Mouse (Mus musculus) forebrain, embryonic 16.5 days (tissue): ENCODE data around the gene Pde12. TPM values are rescaled to one million over a fixed set of nuclear protein-coding genes. Genes with fewer than 3 reads are reported as not detected.
"Not testable (repeated sequence)": the region's sequence is repeated elsewhere in the genome, so short reads cannot be mapped to it uniquely, and the experiment has no call there.

Source experiments
- ATAC-seq: fragments of 200-750 bp; cut with Nextera tagmentation; 2 replicates; pipeline ENCODE4 v1.8.0; 2017; ENCODE audit warnings: mild to moderate bottlenecking, moderate library complexity
- H3K27ac ChIP-seq: fragments of 300-500 bp; sonication (generic); 2 replicates; pipeline ENCODE4 v1.5.1; 2014; ENCODE audit warnings: low read length, control low read depth
- H3K27me3 ChIP-seq: fragments of 300-500 bp; sonication (generic); replicated peaks from 2 replicates; pipeline ENCODE4 v1.6.1; 2014; ENCODE audit warnings: low read length; ENCODE audit not compliant: control insufficient read depth, insufficient read depth
- H3K36me3 ChIP-seq: fragments of 300-500 bp; sonication (generic); 2 replicates; pipeline ENCODE4 v1.6.1; 2014; ENCODE audit not compliant: control insufficient read depth, insufficient read depth
- H3K4me1 ChIP-seq: fragments of 300-500 bp; sonication (generic); replicated peaks from 2 replicates; pipeline ENCODE4 v1.6.1; 2014; ENCODE audit warnings: low read length; ENCODE audit not compliant: control insufficient read depth, insufficient read depth
- H3K4me2 ChIP-seq: fragments of 300-500 bp; sonication (generic); 2 replicates; pipeline ENCODE4 v1.6.1; 2014; ENCODE audit warnings: mild to moderate bottlenecking, low read length, control low read depth
- H3K4me3 ChIP-seq: fragments of 300-500 bp; sonication (generic); replicated peaks from 2 replicates; pipeline ENCODE4 v1.5.1; 2014; ENCODE audit warnings: mild to moderate bottlenecking, low read length, control low read depth
- H3K9ac ChIP-seq: fragments of 300-500 bp; sonication (generic); replicated peaks from 2 replicates; pipeline ENCODE4 v1.6.1; 2014; ENCODE audit warnings: low read depth, low read length, control low read depth
- H3K9me3 ChIP-seq: fragments of 300-500 bp; sonication (generic); 2 replicates; pipeline ENCODE4 v1.6.1; 2016; ENCODE audit warnings: low read length; ENCODE audit not compliant: control insufficient read depth
- WGBS: fragments of 180-500 bp; shearing (Covaris S2); extraction: QIAGEN DNeasy Blood & Tissue Kit; methylation state at CpG from one replicate; pipeline ENCODE4 v1.1.7; 2014; 5-methylcytosine and 5-hydroxymethylcytosine counted together
- polyA plus RNA-seq: library from polyadenylated mRNA; unstranded; fragments of >200 nt; fragmentation: Nextera tagmentation; extraction: Ambion mirVana; gene quantifications from 2 replicates; pipeline ENCODE4 v1.2.1, GENCODE M21; 2015

Gene Pde12
- polyA plus RNA-seq, 1 experiment from 2014 or later = 12.7 TPM

DNA sequence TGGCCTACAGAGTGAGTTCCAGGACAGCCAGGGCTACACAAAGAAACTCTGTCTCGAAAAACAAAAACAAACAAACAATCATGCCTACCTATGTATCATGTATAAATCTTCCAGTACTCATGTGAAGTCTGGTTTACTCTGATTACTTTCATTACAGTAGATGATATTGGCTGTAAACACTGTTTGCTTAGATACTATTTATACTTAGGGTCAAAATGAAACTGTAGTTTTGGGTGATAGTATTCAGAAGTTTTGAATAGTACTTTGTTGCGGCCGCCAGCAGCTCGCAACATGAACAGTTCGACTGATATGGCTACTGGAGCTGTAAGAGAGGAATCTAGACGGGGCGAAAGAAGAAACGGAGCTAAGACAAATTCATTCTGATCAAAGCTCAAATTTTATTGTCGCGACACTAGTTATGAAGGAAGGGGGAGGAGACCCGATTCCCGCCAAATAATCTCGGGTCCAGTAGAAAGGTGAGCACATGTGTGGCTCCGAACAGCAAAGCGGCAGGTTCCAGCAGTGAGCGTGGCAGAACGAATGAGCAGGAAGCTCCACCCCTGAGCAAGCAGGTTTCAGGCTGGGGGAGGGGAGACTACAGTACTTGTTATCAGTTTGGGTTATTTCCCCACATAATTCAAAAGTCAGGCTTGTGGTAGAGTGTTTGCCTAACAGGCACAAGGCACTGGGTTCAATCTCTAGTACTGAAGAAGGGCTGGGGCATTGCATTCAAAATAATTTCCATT is 2.4 kb upstream of the Pde12 start:
- H3K4me1 ChIP-seq = peaks cover 13% of the 10 kb centered on the region
- not testable (repeated sequence) for H3K27me3 ChIP-seq, H3K9me3 ChIP-seq, H3K36me3 ChIP-seq, ATAC-seq, H3K4me3 ChIP-seq, H3K27ac ChIP-seq, H3K4me2 ChIP-seq, H3K9ac ChIP-seq
- 69% methylated on average over 17 of the region's 17 CpGs for WGBS

DNA sequence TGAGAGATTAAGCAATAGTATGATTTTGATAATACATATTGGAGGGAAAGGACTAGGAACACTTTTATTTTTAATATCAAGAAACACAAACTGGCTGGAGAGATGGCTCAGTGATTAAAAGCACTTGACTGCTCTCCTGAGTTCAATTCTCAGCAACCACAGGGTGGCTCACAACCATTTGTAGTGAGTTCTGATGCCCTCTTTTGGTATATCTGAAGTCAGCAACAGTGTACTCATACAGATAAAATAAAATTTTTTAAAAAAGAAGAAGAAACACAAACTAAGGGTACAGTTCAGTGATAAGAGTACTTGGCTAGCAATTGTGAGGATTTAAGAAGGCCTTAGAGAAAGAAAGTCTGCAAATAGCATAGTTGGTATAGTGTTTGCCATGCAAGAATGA is 1.3 kb upstream of the Pde12 start:
- no peak for ATAC-seq
- no peak overlapping the region for H3K9ac ChIP-seq
- no peak overlapping the region for H3K4me3 ChIP-seq
- no peaks in the 10 kb centered on the region for H3K36me3 ChIP-seq
- no peaks in the 10 kb centered on the region for H3K9me3 ChIP-seq
- H3K4me2 ChIP-seq = no peak overlapping the region
- H3K4me1 ChIP-seq = peaks cover 21% of the 10 kb centered on the region
- H3K27ac ChIP-seq = no peak overlapping the region
- no peaks in the 10 kb centered on the region; the same call in 1 of the 2 replicates for H3K27me3 ChIP-seq

DNA sequence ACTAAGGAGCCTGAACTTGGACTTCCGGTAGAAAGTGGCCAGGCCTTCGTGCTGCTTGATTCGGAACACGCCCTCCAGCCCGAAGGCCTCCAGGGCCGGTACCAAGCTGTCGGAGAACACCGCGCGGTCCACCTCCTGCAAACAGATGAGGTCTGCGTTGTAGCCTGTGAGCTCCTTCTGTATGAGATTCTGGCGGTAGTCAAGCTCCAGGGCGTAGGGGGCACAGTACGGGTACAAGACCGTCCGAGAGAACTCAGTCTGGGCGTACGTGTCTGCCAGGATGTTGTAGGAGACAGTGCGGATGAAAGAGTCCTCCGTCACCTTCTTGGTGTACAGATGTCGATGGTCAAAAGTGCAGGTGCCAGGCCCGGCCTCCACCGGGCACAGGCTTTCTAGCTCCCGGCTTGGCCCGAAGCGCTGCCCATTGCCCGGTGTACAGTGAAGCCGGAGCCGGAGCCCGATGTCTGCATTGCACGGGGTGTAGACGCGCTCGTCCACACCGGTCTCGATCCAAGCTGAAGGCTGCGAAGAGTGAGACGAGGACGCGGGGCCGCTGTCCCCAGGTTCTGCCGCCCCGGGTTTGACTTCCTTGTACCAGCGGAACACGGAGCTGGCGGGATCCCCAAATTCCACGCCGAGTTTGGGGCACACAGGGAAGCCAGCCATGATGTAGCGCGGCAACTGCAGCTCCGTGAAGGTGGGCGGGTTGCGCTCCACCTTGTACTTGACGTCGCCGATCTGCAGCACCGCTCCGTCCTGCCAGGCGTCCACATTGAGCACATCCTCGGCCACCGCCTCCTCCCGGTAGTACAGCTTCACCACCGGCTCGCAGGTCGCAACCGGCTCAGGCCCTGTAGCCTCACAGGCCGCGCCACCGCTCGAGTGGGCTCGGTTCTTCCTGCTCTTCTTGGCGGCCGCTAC is 1.1 kb downstream of the Pde12 start:
- Histone ChIP-seq H3K27ac (peak overlapping the region; percentile 95), H3K4me2 (peak overlapping the region; percentile 90), H3K4me1 (peaks cover 21% of the 10 kb centered on the region), H3K4me3 (peak overlapping the region; percentile 97), H3K9ac (peak overlapping the region; percentile 85), H3K36me3 (no peaks in the 10 kb centered on the region; the same call in 1 of the 2 replicates), H3K27me3 (no peaks in the 10 kb centered on the region; the same call in 1 of the 2 replicates), H3K9me3 (no peaks in the 10 kb centered on the region)
- WGBS = 1% methylated on average over 73 of the region's 73 CpGs
- peak; percentile 49 for ATAC-seq

DNA sequence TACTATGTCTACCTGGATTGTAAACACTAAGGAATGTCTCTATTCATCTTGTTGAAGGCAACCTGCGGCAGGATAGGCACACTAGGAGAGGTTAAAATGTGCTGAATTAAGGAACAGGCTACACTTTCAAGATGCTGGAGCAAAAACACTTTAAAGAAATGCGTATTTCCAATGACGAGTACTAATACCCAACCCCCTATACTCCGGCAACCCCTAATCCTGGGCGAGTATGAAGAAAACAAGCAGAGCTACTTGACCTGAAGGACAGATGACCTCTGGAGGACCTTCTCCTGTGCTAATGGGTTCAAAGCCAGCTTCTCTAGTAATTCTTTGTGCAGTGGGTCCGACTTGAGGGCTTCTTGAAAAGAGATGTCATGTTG is 1.7 kb downstream of the Pde12 start:
- Histone ChIP-seq H3K4me2 (peak overlapping the region; percentile 90), H3K4me3 (peak overlapping the region; percentile 97), H3K36me3 (no peaks in the 10 kb centered on the region; the same call in 1 of the 2 replicates), H3K27ac (no peak overlapping the region; the same call in 1 of the 2 replicates), H3K9ac (peak overlapping the region; percentile 85), H3K4me1 (peaks cover 21% of the 10 kb centered on the region), H3K9me3 (no peaks in the 10 kb centered on the region), H3K27me3 (no peaks in the 10 kb centered on the region; the same call in 1 of the 2 replicates)
- 25% methylated on average over 6 of the region's 6 CpGs for WGBS
- no peak for ATAC-seq

DNA sequence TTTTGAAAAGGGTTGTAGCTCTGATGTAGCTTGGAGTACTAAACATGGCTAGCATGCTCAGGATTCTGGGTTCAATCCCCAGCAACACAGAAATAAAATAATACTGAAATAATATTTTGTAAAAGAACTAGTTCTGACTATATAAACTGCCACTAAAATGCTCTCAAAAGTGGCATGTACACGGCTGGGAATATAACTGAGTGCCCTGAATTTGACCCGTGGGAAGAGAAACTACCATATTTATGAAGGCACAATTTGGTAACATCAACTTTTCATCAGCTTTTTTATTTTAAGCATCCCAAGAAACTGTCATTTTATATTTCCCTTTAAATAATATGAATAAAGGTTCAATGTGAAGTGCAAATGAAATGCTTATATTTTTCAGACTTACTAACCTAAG is 5.8 kb downstream of the Pde12 start:
- no peak overlapping the region for H3K4me2 ChIP-seq
- ATAC-seq = no peak
- peaks cover 16% of the 10 kb centered on the region for H3K4me1 ChIP-seq
- H3K36me3 ChIP-seq = peaks cover 3% of the 10 kb centered on the region
- no peak overlapping the region for H3K4me3 ChIP-seq
- no peak overlapping the region for H3K27ac ChIP-seq
- 92% methylated on average over 2 of the region's 2 CpGs for WGBS
- no peaks in the 10 kb centered on the region for H3K9me3 ChIP-seq
- no peak overlapping the region for H3K9ac ChIP-seq
- no peaks in the 10 kb centered on the region for H3K27me3 ChIP-seq

DNA sequence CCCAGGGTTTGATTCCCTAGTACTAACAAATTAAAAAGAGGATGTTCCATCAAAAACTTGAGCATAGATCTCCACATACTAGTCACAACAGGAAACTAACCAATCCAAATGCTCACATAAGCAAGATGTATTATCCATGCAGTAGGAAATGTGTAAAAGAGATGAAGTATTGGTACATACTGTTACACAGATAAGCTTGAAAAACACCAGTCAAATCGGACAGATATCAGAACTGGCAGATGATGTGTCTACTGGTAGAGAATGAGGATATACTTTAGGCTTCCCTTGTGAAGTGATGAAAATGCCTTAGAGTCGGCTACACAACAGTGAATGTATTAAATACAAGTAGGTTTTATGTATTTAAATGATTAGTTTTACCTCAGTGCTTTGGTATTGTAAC is 7.2 kb downstream of the Pde12 start:
- Histone ChIP-seq H3K27me3 (no peaks in the 10 kb centered on the region), H3K4me2 (no peak overlapping the region), H3K36me3 (peaks cover 3% of the 10 kb centered on the region), H3K9ac (no peak overlapping the region), H3K4me1 (peaks cover 10% of the 10 kb centered on the region), H3K4me3 (no peak overlapping the region), H3K9me3 (no peaks in the 10 kb centered on the region), H3K27ac (no peak overlapping the region)
- 91% methylated on average over 2 of the region's 2 CpGs for WGBS
- no peak for ATAC-seq

DNA sequence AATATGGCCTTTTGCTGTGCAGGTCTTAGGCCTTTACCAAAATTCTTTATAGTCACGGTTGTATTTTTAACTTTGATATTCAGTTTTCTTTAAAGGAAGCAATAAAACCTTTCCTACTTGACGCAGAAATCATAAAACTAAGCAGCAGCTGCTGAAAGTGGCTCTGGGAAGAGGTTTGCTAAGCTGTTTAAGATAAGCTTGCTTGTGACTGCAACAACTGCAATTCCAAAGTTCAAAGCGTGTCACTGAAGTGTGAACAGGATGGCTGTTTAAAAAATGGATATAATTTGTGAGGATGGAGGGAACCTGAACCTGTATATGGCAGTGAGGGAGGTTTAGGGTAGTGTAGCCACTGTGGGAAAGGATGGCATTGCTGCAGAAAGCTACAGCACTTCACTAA is 7.7 kb downstream of the Pde12 start:
- no peak for ATAC-seq
- H3K27me3 ChIP-seq = no peaks in the 10 kb centered on the region
- no peak overlapping the region for H3K27ac ChIP-seq
- no peak overlapping the region for H3K4me2 ChIP-seq
- WGBS = 91% methylated on average over 3 of the region's 3 CpGs
- H3K4me3 ChIP-seq = no peak overlapping the region
- H3K4me1 ChIP-seq = peaks cover 8% of the 10 kb centered on the region
- no peaks in the 10 kb centered on the region for H3K9me3 ChIP-seq
- no peak overlapping the region for H3K9ac ChIP-seq
- H3K36me3 ChIP-seq = peaks cover 5% of the 10 kb centered on the region

DNA sequence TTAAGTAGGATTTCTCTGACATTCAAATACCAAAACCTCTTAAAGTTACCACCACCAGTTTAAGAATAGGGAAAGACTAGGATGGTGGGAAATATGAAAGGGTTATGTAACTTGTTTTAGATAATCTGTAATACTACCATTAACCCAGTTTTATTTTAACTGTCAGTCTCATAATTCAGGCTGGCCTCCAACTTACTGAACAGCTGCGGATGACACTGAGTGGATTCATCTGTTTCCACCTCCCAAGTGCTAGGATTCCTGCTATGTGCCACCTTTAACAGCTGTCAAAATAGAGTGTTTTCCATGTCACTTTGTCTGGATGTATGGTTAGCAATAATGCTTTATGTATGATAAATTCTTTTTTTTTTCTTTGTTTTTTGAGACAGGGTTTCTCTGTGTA is 9.4 kb downstream of the Pde12 start:
- WGBS = 97% methylated on average over 1 of the region's 1 CpGs
- no peak for ATAC-seq
- H3K27me3 ChIP-seq = no peaks in the 10 kb centered on the region

DNA sequence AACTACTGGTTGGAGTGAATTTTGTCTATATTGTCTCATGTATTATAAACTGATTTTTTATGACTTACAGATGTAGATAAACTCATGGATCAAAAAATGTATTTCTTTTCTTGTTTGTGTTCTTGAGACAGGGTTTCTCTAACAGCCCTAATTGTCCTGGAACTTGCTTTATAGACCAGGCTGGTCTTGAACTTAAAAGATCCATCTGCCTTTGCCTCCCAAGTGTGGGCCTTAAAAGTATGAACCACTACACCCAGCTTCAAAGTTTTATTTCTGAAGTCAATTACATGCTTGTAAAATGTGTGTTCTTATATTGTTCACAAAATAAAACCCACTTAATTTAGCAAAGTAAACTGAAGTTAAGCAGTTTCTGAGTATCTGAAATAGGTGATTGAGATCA is 11.5 kb downstream of the Pde12 start:
- peaks cover 26% of the 10 kb centered on the region for H3K36me3 ChIP-seq
- no peak overlapping the region for H3K4me2 ChIP-seq
- no peak overlapping the region for H3K9ac ChIP-seq
- no peak overlapping the region for H3K4me3 ChIP-seq
- no peaks in the 10 kb centered on the region for H3K27me3 ChIP-seq
- H3K9me3 ChIP-seq = no peaks in the 10 kb centered on the region
- no peak overlapping the region for H3K27ac ChIP-seq
- H3K4me1 ChIP-seq = no peaks in the 10 kb centered on the region
- ATAC-seq = no peak

More for the DNA sequence above, 9.4 kb downstream of the Pde12 start:
- Histone ChIP-seq H3K9ac (no peak overlapping the region), H3K4me3 (no peak overlapping the region), H3K27ac (no peak overlapping the region), H3K9me3 (no peaks in the 10 kb centered on the region), H3K4me2 (no peak overlapping the region), H3K36me3 (peaks cover 16% of the 10 kb centered on the region), H3K4me1 (no peaks in the 10 kb centered on the region)
